Mouse (Mus musculus) neutrophil, adult 5-6 weeks (primary cell): ENCODE results near the gene Sppl2a. TPM values are rescaled to one million over a fixed set of nuclear protein-coding genes. Genes with fewer than 3 reads are reported as not detected.

Source experiments
- total RNA-seq: library from RNA; stranded (forward); fragments of 200-1000 nt; gene quantifications from 2 replicates; pipeline ENCODE4 v1.2.3, GENCODE M21; 2017

Sppl2a gene
- total RNA-seq, 1 experiment from 2014 or later: 89.8 TPM

Other genes with a start within 250 kb of the Sppl2a start
- 68.1 and 79.6 TPM in 2 replicates for gene Usp8, start 225.9 kb downstream of the Sppl2a start, total RNA-seq
- gene Usp50, start 149.8 kb downstream of the Sppl2a start, total RNA-seq: not detected in 2 replicates
- 81.4 and 86.6 TPM in 2 replicates for gene Trpm7, start 57.0 kb downstream of the Sppl2a start, total RNA-seq
- 29.6 and 36.9 TPM in 2 replicates for gene Ap4e1, start 75.5 kb upstream of the Sppl2a start, total RNA-seq
- 9.2 and 14.7 TPM in 2 replicates for gene Blvra, start 137.4 kb upstream of the Sppl2a start, total RNA-seq
- 2.3 and 5.4 TPM in 2 replicates for gene Ncaph, start 200.7 kb upstream of the Sppl2a start, total RNA-seq
- 14.2 and 18.0 TPM in 2 replicates for gene Itpripl1, start 210.2 kb upstream of the Sppl2a start, total RNA-seq